Mouse (Mus musculus) cerebellum, adult 9-11 months (tissue): ENCODE data around the gene Spata31d1a.

Source experiments
- DNase-seq: peaks from one replicate; pipeline ENCODE4 v3.0.0; 2022

Gene Spata31d1a

DNA sequence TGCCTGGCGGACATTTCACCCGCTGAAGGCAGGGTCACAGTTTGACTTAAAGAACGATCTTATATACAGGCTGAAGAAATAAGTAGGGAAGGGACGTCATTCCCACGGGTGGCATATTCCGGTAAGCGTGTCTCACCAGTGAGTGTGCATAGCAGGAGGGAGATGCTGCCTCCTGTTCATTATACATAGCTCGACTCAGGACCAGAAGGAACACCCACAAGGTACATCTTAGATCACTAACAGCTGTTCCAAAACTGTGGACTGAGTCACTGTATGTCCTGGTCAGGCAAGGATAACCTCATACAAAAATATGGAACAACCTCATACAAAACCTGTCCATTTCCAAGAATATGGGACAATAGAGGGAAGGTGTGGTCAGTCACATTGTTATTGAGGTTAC, 11.0 kb downstream of the Spata31d1a start:
- DNase-seq: no peak

DNA sequence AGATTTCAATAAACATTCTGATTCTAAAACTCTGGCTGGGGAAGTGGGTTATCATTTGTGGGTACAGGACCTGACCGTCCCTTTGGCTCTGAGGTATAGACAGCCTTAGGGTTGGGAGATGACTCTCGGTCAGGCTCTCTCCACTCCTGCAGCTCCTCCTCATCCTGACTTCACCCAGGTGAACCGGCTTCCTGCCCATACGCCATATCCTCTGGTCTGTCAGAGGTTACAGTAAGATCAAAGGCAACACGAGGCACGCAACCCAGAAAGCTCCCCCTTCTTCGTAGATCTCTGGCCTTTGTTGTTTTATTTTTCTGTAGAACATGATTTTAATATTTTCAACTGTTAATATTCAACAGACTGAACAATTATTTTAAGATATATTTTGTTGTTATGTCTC, 14.3 kb downstream of the Spata31d1a start:
- no peak for DNase-seq

GRCm38 (mm10) chr13:59694008-59694407, 16.1 kb downstream of the Spata31d1a start, which contains the start of gene 4921517D22Rik:
TSS of gene 4921517D22Rik (minus strand) at chr13:59694108.
- DNase-seq: no peak

- DNase-seq: no peak
Observed at GRCm38 (mm10) chr13:59691478-59691877, 18.7 kb downstream of the Spata31d1a start.

- no peak for DNase-seq
Observed at GRCm38 (mm10) chr13:59690576-59690975, 19.6 kb downstream of the Spata31d1a start.

DNA sequence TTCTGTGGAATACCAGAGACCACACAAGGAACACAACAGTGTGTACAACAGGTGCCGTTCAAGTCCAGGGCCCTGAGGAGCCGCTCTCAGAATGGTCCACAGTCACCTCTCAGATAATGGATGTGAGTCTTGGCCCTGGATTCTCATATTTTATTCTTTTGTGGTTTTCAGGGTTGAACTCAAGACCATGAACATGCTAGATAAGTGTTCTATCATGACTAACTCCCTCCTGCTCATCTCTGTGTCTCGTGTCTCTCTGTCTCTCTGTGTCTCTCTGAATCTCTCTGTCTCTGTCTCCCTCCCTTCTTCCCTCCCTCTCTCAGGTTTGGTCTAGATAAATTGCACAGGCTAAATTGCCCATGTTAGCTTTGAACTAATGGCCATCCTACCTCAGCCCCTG, 20.3 kb downstream of the Spata31d1a start:
- DNase-seq: no peak

DNA sequence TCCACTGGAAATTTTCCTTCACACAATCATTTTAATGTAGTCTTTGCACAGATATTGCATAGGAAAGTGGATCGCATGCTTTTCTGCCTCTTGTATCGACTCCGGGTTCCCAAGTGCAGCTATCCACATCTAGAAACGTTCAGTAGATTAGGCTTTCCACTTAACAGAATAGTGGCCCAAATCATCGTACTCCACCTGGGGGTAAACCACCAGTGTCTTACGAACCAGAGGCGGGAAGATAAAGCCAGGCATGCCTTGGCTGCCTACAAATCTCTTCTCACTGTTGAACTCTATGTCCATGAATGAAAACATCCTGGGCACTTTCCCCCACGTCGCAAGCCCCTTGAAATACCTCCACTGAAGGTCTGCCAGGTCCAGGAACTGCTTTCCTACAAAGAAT, 20.8 kb downstream of the Spata31d1a start:
- no peak for DNase-seq

DNA sequence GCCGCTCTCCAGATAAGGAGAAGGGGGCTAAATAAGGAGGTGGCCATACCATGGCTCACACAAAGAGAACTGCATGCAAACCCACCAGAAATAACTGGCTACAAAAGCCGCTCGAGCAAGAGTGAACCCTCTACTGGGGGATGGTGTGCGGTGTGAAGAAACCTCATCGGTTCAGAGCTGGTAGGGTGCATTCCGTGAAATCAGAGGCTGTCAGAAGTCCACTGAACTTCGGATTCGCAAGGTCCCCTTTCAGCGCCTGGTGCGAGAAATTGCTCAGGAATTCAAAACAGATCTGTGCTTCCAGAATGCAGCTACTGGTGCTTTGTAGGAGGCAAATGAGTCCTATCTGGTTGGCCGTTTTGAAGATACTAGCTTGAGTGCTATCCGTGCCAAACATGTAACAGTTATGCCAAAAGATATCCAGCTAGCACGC, 21.8 kb downstream of the Spata31d1a start:
- peak; percentile 45 for DNase-seq

- no peak for DNase-seq
Observed at GRCm38 (mm10) chr13:59685236-59685635, 24.9 kb downstream of the Spata31d1a start.

- DNase-seq: no peak
Observed at GRCm38 (mm10) chr13:59682629-59683028, 27.5 kb downstream of the Spata31d1a start.

GRCm38 (mm10) chr13:59679908-59680307, 30.2 kb downstream of the Spata31d1a start:
- DNase-seq: no peak

DNA sequence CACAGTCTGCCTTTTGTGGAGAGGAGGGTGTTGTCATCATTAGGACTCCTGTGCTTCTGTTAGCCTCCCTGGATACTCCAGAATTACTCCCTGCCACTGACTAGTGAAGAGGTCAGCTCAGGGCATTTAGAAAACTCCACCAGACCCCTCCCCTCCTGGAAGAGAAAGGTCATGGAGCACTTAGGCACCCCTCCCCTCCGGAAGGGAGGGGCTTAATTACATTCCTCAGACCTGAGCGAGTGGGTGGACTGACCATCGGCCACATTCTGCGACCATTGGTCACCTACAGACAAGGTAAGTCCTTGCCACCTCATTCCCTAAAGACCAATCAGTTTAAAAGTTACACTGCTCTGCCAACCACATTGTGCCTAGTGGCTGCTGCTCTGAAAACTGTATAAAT, 30.8 kb downstream of the Spata31d1a start:
- no peak for DNase-seq

DNA sequence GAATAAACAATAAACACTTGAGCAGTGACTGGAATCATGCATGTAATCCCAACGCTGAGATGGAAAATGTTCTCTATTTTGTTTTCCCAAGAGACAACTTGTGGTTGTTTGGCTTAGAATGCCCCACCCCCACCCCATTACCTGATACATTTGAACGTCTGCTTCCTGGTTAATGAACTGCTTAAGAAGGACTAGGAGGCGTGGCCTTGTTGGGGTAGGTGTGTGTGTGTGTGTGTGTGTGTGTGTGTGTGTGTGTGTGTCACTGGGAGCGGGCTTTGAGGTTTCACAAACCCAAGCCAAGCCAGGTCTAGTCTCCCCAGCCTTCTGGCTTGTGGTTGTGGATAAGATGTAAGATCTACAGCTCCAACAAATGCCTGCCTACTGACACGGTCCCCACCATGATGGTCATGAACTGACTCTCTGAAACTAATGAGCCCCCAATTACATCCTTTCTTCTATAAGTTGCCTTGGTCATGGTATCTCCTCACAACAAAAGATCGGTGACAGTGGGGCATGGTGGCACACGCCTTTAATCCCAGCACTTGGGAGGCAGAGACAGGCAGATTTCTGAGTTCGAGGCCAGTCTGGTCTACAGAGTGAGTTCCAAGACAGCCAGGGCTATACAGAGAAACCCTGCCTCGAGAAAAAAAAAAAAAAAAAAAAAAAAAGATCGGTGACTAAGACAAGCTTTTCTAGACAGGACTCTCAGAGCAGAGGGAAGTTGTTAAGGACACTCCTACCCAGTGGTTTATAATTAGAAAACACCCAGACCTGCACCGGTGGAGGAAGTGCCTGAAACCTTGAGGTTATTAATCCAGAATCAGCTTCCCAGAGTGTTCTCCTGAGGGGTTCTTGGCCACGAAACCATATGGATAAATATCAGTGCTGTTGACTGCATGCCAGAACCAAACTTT, 33.6 kb downstream of the Spata31d1a start:
- DNase-seq: no peak

DNA sequence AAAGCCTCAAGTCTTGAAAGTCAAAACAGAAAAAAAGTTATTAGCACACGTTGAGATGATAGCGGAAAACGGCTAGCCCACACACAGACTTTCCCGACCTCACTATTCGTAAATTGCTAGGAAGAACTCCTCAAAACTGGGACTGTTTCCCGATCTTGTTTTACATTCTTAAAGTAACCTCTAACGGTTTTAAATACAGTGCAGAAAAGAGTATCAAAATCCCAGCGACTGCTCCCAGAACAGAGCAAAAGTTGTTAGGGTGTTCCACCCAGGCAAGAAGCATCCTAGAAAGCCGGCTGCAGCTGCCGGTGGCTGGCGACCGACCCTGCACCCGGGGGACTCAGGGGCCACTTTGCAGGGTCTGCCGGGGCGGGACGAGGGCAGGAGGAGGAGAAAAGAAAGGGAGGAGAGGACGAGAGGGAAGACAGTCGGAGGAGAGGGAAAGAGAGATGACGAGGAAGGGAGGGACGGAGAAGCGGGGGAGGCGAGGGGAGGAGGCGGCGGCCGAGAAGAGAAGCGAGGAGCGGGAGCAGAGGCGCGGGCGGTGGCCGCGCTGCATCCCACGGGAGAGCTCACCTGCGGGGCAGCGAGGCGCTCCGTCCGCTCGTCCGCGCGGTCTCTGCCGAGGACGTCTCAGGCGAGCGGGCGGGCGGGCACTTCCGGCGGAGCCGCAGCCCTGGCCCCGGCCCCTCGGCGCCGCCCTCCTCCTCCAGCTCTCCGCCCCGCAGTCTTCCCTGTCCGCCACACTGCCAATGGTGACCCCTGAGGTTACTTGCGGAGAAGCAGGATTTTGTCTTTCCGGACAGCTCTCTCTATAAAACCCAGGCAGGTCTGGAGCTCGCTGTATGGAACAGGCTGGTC, 34.7 kb downstream of the Spata31d1a start, which contains the start of gene Golm1:
Golm1 (minus strand) TSS at position 661 of the 861 bp plus-strand sequence.
- peak; percentile 72 for DNase-seq

GRCm38 (mm10) chr13:59674761-59675150, 35.4 kb downstream of the Spata31d1a start:
- DNase-seq: no peak

- DNase-seq: no peak
Observed at GRCm38 (mm10) chr13:59674215-59674614, 35.9 kb downstream of the Spata31d1a start.

GRCm38 (mm10) chr13:59673597-59673996, 36.5 kb downstream of the Spata31d1a start:
- no peak for DNase-seq

GRCm38 (mm10) chr13:59672248-59672647, 37.9 kb downstream of the Spata31d1a start:
- DNase-seq: no peak

GRCm38 (mm10) chr13:59671521-59671920, 38.6 kb downstream of the Spata31d1a start:
- no peak for DNase-seq

GRCm38 (mm10) chr13:59669946-59670345, 40.2 kb downstream of the Spata31d1a start:
- no peak for DNase-seq

DNA sequence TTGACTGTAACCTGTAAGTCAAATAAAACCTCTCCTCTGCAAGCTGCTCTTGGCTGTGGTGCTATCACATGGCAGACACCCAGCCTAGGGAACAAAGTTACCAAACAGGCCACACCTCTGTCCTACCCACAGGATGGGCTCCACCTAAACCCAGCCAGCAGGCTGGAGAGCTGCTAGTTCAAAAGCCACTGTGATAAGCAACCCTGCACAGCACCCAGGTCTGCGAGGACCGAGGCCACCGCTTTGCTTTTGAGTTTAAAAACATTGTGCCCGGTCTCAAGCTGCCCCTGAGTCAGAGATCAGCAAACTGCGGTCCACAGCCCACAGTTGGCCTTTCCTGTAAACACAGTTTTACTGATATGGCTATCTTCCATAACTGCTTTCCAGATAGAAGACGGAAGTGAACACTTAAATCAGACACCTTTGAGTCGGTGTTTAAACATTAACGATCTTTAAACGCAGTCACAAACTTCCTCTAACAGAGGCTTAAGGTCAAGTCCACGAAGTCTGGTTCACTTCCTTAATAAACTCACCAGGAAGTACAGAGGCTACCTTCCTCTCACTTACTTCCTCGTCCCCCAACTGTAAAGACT, 41.5 kb downstream of the Spata31d1a start:
- no peak for DNase-seq

DNA sequence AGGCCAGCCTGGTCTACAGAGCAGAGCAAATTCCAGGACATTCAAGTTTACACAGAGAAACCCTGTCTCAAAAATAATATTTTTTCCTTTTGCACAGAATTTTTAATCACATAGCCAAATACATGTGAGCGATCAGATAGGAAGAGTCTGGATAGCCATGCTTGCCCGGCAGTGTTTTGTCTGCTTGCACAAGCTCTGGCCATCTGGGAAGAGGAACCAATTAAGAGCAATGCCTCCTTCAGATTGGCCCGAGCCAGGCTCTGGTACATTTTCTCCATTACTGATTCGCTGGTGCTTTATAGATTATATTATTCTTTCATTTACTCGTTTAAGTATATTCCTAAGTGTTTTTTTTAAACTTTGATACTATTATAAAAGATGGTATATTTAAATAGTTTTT, 42.4 kb downstream of the Spata31d1a start:
- DNase-seq: no peak
